Mouse (Mus musculus): ENCODE measurements around the gene Comp.

- no peak for TF ChIP-seq GATA1 (IDR thresholded peaks at IDR 0.05; ENCODE audit: borderline replicate concordance, low read length)
- no peak for TF ChIP-seq FLI1 (IDR thresholded peaks at IDR 0.05; ENCODE audit: low read length)
Measured at GRCm38 (mm10) chr8:70383287-70383686, 9.9 kb downstream of the Comp start.

All from megakaryocyte, embryonic 14.5 days (primary cell).